Mouse (Mus musculus) cerebellum, adult 2 months (tissue): ENCODE measurements at regions not wholly inside any gene's neighbourhood (a gene's known extent, or its start where the extent isn't known, plus 50 kb on each side); places are given as distances from the start of the nearest gene placed in this dataset.

Experiments
- DNase-seq, 2 experiments: peaks; one replicate each; pipeline ENCODE4 v3.0.0; 2021
- H3K27ac ChIP-seq: fragments of 200-500 bp; 2 replicates; pipeline ENCODE4 v1.5.1; 2012; ENCODE audit warnings: low read length, control low read depth, inconsistent platforms; ENCODE audit not compliant: insufficient read depth
- H3K27me3 ChIP-seq: fragments of 200-500 bp; 2 replicates; pipeline ENCODE4 v1.6.1; 2012; ENCODE audit warnings: inconsistent platforms, mild to moderate bottlenecking, low read length, moderate library complexity; ENCODE audit not compliant: control insufficient read depth, insufficient read depth
- H3K4me1 ChIP-seq: fragments of 200-500 bp; 2 replicates; pipeline ENCODE4 v1.6.1; 2011; ENCODE audit warnings: low read length; ENCODE audit not compliant: control insufficient read depth, insufficient read depth
- H3K4me3 ChIP-seq: fragments of 200-500 bp; replicated peaks from 2 replicates; pipeline ENCODE3; 2011; ENCODE audit warnings: mild to moderate bottlenecking, low read depth, low read length, control low read depth; ENCODE audit not compliant: insufficient read depth
- CTCF ChIP-seq: fragments of 200-500 bp; IDR thresholded peaks from 2 replicates; pipeline ENCODE4 v1.5.1; 2011; ENCODE audit warnings: low read depth, mild to moderate bottlenecking, control low read depth, low read length, moderate library complexity, borderline replicate concordance; ENCODE audit not compliant: insufficient read depth
- POLR2A ChIP-seq: fragments of 200-500 bp; IDR thresholded peaks from 2 replicates; pipeline ENCODE4 v1.6.1; 2011; ENCODE audit warnings: low read length, control low read depth, borderline replicate concordance; ENCODE audit not compliant: insufficient read depth
- WGBS: fragments of 180-500 bp; shearing (Covaris S2); methylation state at CpG from one replicate; pipeline ENCODE4 v1.1.7; 2018; 5-methylcytosine and 5-hydroxymethylcytosine counted together

- peak in 1 of 2 experiments; percentile 33 for DNase-seq
- WGBS, result 65% methylated on average over 6 of the region's 6 CpGs
- no peak for TF ChIP-seq POLR2A
- Histone ChIP-seq H3K27me3 (no peaks in the 10 kb centered on the region), H3K4me3 (no peak overlapping the region), H3K27ac (no peak overlapping the region), H3K4me1 (peaks cover 37% of the 10 kb centered on the region)
These were observed 241.3 kb upstream of the Prok2 start for GRCm38 (mm10) chr6:99967465-99967864.

DNA sequence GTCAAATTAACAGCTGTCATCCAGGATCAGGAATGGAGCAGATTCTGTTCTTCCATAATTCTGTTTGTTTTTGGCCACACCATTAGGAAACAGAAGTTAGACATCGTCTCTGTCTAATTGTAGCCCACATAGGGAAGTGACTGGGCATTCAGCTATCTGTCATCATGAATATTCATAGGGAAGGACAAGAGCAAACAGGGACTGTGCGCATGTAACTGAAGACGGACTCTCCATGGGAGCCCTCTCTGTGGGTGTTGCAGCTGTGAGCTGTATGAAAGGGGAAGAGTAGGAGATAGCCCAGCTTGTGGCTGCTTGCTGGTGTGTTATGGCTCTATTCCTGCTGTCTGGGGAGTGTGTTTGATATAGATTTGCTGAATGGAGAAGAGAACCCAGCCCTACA is 238.3 kb upstream of the Prok2 start:
- no peak for DNase-seq
- TF ChIP-seq POLR2A, result no peak
- no peak for TF ChIP-seq CTCF
- WGBS, result 93% methylated on average over 3 of the region's 3 CpGs
- Histone ChIP-seq H3K4me3 (no peak overlapping the region), H3K27me3 (no peaks in the 10 kb centered on the region), H3K4me1 (peaks cover 18% of the 10 kb centered on the region), H3K27ac (no peak overlapping the region)

GRCm38 (mm10) chr6:99964007-99964406 is 237.8 kb upstream of the Prok2 start:
- Histone ChIP-seq H3K4me3 (no peak overlapping the region), H3K27me3 (no peaks in the 10 kb centered on the region), H3K27ac (no peak overlapping the region), H3K4me1 (peaks cover 14% of the 10 kb centered on the region)
- no peak for DNase-seq
- 90% methylated on average over 4 of the region's 4 CpGs for WGBS
- TF ChIP-seq CTCF (no peak), POLR2A (no peak)

GRCm38 (mm10) chr6:99959371-99959770 is 233.2 kb upstream of the Prok2 start:
- DNase-seq, result peak in 1 of 2 experiments; percentile 24
- Histone ChIP-seq H3K4me3 (no peak overlapping the region), H3K27ac (no peak overlapping the region), H3K4me1 (peaks cover 9% of the 10 kb centered on the region; the same call in 1 of the 2 replicates), H3K27me3 (no peaks in the 10 kb centered on the region)
- TF ChIP-seq CTCF (no peak), POLR2A (no peak)
- WGBS, result 49% methylated on average over 4 of the region's 4 CpGs

DNA sequence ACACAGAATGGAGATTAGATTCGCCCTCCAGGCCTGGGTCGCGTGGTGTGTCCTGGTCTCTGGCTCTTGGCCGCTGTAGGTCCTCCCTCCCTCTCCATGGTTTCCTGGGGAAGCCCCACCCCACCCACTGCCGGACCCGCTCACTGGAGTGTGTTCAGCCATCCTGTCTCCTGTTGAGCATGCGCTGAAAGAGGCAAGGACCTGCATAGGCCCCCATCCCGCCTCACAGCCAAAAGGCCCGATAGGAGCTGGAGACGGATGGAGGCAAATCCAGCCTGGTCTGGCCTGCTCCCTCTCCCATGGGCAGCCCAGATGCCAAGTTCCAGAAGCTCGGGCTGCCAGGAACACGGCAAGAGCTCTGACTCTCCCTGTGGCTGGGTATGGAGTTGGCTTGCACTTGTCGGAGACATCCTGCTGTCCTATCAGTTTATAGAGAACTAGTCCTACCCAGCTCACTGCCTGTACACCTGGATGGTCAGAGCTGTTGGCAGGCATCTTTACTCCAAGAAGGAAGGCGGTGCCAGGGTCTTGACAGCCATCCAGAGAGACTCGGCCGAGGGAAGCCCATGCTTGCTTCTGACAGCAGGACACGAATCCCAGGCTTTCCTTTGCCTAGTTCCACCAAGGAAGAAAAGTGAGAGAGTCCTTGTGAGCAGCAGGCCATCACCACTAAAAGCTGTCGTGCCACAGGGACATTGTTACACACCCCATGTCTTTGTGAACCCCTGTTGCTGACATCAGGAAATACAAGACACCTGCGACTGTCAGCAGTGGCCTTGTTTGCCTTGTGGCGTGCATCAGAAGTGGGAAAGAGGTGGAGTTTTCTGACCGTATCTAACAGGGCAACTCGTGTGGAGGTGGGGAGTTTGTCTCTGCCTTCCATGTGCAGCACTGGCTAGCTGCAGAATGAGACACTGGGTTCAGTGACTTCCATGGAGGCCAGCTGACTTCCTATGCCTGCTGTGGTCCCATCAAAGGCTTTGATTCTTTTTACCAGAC is 228.9 kb upstream of the Prok2 start:
- Histone ChIP-seq H3K4me3 (no peak overlapping the region), H3K4me1 (peaks cover 5% of the 10 kb centered on the region; the same call in 1 of the 2 replicates), H3K27me3 (no peaks in the 10 kb centered on the region), H3K27ac (no peak overlapping the region)
- TF ChIP-seq CTCF, result no peak
- no peak for TF ChIP-seq POLR2A
- DNase-seq, result peak in 1 of 2 experiments; percentile 18
- WGBS, result 51% methylated on average over 22 of the region's 22 CpGs

- Histone ChIP-seq H3K4me3 (no peak overlapping the region), H3K4me1 (peaks cover 5% of the 10 kb centered on the region; the same call in 1 of the 2 replicates), H3K27me3 (no peaks in the 10 kb centered on the region), H3K27ac (no peak overlapping the region)
- DNase-seq, result no peak
- WGBS, result 90% methylated on average over 11 of the region's 11 CpGs
- TF ChIP-seq POLR2A, result no peak
- no peak for TF ChIP-seq CTCF
These were observed 228.0 kb upstream of the Prok2 start for GRCm38 (mm10) chr6:99953980-99954776.

DNA sequence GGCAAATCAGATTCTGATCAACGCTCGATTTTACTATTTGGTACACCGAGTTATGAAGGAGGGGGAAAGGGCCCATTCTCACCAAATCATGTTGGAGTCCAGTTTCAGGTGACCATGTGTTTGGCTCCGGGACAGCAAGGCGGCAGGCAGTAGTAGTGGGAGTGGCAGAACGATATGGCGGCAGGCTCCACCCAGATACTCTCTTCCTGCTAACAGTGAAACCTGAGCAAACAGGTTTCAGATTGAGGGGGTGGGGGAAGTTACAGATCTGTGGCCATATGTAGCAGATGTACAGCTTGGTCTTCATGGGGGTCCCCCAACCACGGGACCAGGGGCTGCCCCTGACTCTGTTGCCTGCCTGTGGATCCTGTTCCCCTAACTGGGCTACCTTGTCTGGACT is 224.6 kb upstream of the Prok2 start:
- Histone ChIP-seq H3K27ac (no peak overlapping the region), H3K27me3 (no peaks in the 10 kb centered on the region), H3K4me3 (no peak overlapping the region), H3K4me1 (peaks cover 5% of the 10 kb centered on the region; the same call in 1 of the 2 replicates)
- no peak for DNase-seq
- WGBS, result 95% methylated on average over 8 of the region's 8 CpGs
- TF ChIP-seq POLR2A, result no peak
- TF ChIP-seq CTCF, result no peak
